Mouse (Mus musculus) neural tube, embryonic 15.5 days (tissue): ENCODE measurements at regions not wholly inside any gene's neighbourhood (a gene's known extent, or its start where the extent isn't known, plus 50 kb on each side); places are given as distances from the start of the nearest gene placed in this dataset.

ENCODE experiments used
- ATAC-seq: fragments of 200-750 bp; cut with Nextera tagmentation; 2 replicates; pipeline ENCODE4 v1.8.0; 2017; ENCODE audit warnings: mild to moderate bottlenecking, moderate TSS enrichment, moderate library complexity; ENCODE audit not compliant: low FRiP score
- H3K27ac ChIP-seq: fragments of 300-500 bp; sonication (generic); replicated peaks from 2 replicates; pipeline ENCODE4 v1.5.1; 2015; ENCODE audit warnings: mild to moderate bottlenecking, inconsistent platforms
- H3K27me3 ChIP-seq: fragments of 300-500 bp; sonication (generic); replicated peaks from 2 replicates; pipeline ENCODE4 v1.6.1; 2015; ENCODE audit warnings: inconsistent platforms
- H3K36me3 ChIP-seq: fragments of 300-500 bp; sonication (generic); 2 replicates; pipeline ENCODE4 v1.6.1; 2015; ENCODE audit warnings: inconsistent platforms
- H3K4me1 ChIP-seq: fragments of 300-500 bp; sonication (generic); 2 replicates; pipeline ENCODE4 v1.6.1; 2015; ENCODE audit warnings: inconsistent platforms
- H3K4me2 ChIP-seq: fragments of 300-500 bp; sonication (generic); 2 replicates; pipeline ENCODE4 v1.6.1; 2015; ENCODE audit warnings: inconsistent platforms, mild to moderate bottlenecking, moderate library complexity
- H3K4me3 ChIP-seq: fragments of 300-500 bp; sonication (generic); replicated peaks from 2 replicates; pipeline ENCODE4 v1.5.1; 2015; ENCODE audit warnings: mild to moderate bottlenecking, inconsistent platforms
- H3K9ac ChIP-seq: fragments of 300-500 bp; sonication (generic); replicated peaks from 2 replicates; pipeline ENCODE4 v1.6.1; 2015; ENCODE audit warnings: mild to moderate bottlenecking, inconsistent platforms
- H3K9me3 ChIP-seq: fragments of 300-500 bp; sonication (generic); replicated peaks from 2 replicates; pipeline ENCODE4 v1.6.1; 2016; ENCODE audit warnings: inconsistent platforms
- WGBS: fragments of 180-500 bp; shearing (Covaris S2); methylation state at CpG from one replicate; pipeline ENCODE4 v1.1.7; 2015; ENCODE audit warnings: mixed read lengths; 5-methylcytosine and 5-hydroxymethylcytosine counted together

GRCm38 (mm10) chr7:78061631-78062030, 676.2 kb downstream of the Ntrk3 start:
- 77% methylated on average over 1 of the region's 1 CpGs for WGBS
- Histone ChIP-seq H3K9me3 (no peaks in the 10 kb centered on the region), H3K4me1 (no peaks in the 10 kb centered on the region), H3K9ac (no peak overlapping the region), H3K27me3 (no peaks in the 10 kb centered on the region), H3K4me3 (no peak overlapping the region), H3K27ac (no peak overlapping the region), H3K4me2 (no peak overlapping the region), H3K36me3 (no peaks in the 10 kb centered on the region)
- no peak for ATAC-seq

DNA sequence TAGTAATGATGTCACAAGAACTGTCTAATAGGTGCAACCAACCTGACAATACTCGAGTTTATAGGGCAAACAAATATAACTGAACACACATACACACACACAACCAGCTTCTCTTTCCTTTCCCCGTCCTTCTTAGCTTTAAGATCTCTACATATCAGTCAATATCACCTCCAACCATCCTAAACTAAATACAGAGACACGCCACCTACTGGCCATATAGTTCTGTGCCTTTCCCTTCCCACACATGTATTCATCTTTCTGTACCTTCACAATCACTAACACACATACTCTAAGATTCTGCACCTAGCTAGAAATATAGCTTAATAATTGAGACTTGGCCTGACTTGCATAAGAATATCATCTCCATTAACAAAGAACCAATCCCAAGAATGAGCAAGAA, 688.2 kb downstream of the Ntrk3 start:
- H3K27me3 ChIP-seq, result no peaks in the 10 kb centered on the region
- H3K36me3 ChIP-seq, result no peaks in the 10 kb centered on the region
- no peak for ATAC-seq
- H3K4me2 ChIP-seq, result no peak overlapping the region
- no peaks in the 10 kb centered on the region for H3K4me1 ChIP-seq
- H3K9me3 ChIP-seq, result no peaks in the 10 kb centered on the region
- H3K9ac ChIP-seq, result no peak overlapping the region
- no peak overlapping the region for H3K4me3 ChIP-seq
- no peak overlapping the region for H3K27ac ChIP-seq
- 58% methylated on average over 3 of the region's 3 CpGs for WGBS

- Histone ChIP-seq H3K4me2 (no peak overlapping the region), H3K4me1 (no peaks in the 10 kb centered on the region), H3K27me3 (no peaks in the 10 kb centered on the region), H3K9me3 (no peaks in the 10 kb centered on the region), H3K27ac (no peak overlapping the region), H3K4me3 (no peak overlapping the region), H3K9ac (no peak overlapping the region), H3K36me3 (no peaks in the 10 kb centered on the region)
- no peak for ATAC-seq
- WGBS, result 68% methylated on average over 5 of the region's 5 CpGs
Measured at GRCm38 (mm10) chr7:78045456-78045855, 692.4 kb downstream of the Ntrk3 start.

DNA sequence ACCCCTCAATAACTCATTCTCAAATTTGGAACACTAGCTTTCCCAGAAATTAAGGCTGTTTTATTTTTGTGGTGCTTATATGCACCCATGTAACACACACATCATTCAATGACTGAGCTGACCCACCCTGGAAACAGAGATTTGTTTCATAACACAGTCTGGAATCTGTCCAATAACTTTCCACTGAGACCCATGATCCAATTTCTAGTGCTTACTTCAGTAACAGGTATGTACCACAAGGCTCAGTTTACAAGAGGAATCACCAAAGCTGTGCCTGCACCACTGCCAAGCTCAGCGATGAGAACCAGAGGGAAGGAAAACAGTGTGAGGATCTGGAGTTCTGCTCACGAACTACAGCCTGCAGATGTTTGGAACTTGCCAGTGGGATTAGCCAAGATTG, 706.8 kb downstream of the Ntrk3 start:
- no peak overlapping the region for H3K4me3 ChIP-seq
- H3K4me2 ChIP-seq, result no peak overlapping the region
- 78% methylated on average over 2 of the region's 2 CpGs for WGBS
- H3K36me3 ChIP-seq, result no peaks in the 10 kb centered on the region
- H3K9me3 ChIP-seq, result no peaks in the 10 kb centered on the region
- no peak overlapping the region for H3K9ac ChIP-seq
- no peaks in the 10 kb centered on the region for H3K27me3 ChIP-seq
- no peak overlapping the region for H3K27ac ChIP-seq
- ATAC-seq, result no peak
- H3K4me1 ChIP-seq, result no peaks in the 10 kb centered on the region

DNA sequence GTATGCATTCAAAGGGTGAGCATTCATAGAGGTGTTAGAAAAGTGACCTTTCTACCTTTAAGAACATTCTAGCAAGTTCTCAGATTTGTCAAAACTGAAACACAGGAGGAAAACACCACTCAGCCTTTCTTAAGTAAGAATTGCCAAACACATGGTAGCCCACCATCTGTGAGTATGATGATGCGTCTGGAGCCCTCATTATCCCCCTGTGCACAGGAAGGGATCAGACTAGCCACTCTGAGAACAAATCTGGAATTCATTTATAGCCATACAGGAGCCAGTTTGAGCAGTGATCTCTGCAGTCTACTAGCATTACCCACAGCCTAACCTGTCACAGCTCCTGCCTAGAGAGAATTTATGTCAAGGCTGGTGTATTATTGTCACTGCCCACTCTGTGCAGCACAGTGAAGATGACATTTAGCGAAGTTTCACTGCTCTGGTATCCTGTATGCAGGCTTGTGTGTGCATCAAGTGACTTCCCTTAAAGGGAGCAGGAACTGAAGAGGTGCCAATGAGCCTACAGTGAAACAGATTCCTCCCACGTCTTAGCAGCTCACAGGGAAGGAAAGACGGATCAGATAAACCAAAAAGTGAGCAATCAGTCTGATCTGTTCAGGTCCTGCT, 710.7 kb downstream of the Ntrk3 start:
- no peak overlapping the region for H3K4me2 ChIP-seq
- WGBS, result 70% methylated on average over 4 of the region's 4 CpGs
- no peaks in the 10 kb centered on the region for H3K4me1 ChIP-seq
- no peak overlapping the region for H3K27ac ChIP-seq
- H3K4me3 ChIP-seq, result no peak overlapping the region
- no peaks in the 10 kb centered on the region for H3K27me3 ChIP-seq
- H3K9me3 ChIP-seq, result no peaks in the 10 kb centered on the region
- no peak for ATAC-seq
- no peaks in the 10 kb centered on the region for H3K36me3 ChIP-seq
- H3K9ac ChIP-seq, result no peak overlapping the region

DNA sequence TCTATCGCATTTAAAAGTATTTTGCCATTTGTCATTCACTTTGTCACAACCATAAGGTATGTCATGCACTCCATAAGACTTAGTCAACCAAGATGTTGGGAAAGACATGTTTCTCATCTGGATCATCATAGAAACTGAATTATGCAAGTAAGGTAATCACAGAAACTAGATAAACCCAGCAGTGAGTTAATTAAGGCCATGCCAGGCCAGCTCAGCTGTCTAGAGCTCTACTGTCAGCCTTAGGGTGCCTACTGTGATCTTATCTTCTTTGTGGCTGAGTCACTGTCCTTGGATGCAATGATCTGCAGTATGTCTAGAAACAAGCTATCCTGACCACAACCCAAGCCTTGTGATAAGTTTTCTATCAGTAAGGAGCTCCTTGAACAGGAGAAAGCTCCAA, 714.2 kb downstream of the Ntrk3 start:
- no peak overlapping the region for H3K27ac ChIP-seq
- no peak for ATAC-seq

DNA sequence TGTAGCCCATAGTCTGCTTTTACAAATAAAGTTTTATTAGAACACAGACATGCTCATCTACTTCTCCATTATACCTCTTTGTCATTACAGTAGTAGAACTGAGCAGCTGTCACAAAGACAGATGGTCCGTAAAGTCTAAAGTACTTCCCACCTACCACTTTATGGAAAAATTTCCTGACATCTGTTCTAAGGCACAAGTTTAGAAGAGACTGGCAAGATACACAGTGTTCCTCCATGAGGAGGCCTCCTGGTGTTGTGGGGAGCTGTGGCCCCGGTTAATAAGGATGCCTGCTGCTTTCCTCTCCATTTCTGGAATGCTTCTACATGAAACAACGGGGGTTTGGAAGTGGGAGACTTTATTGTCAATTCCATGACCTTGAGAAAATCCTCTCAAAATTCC, 714.7 kb downstream of the Ntrk3 start:
- Histone ChIP-seq H3K4me2 (no peak overlapping the region), H3K27me3 (no peaks in the 10 kb centered on the region), H3K36me3 (no peaks in the 10 kb centered on the region), H3K4me1 (no peaks in the 10 kb centered on the region), H3K27ac (no peak overlapping the region), H3K4me3 (no peak overlapping the region), H3K9me3 (no peaks in the 10 kb centered on the region), H3K9ac (no peak overlapping the region)
- no peak for ATAC-seq
- 79% methylated on average over 3 of the region's 3 CpGs for WGBS

More for the DNA sequence above, 714.2 kb downstream of the Ntrk3 start:
- H3K9me3 ChIP-seq, result no peaks in the 10 kb centered on the region
- no peaks in the 10 kb centered on the region for H3K36me3 ChIP-seq
- H3K4me2 ChIP-seq, result no peak overlapping the region
- no peak overlapping the region for H3K4me3 ChIP-seq
- H3K4me1 ChIP-seq, result no peaks in the 10 kb centered on the region
- H3K27me3 ChIP-seq, result no peaks in the 10 kb centered on the region
- WGBS, result 94% methylated on average over 1 of the region's 1 CpGs
- no peak overlapping the region for H3K9ac ChIP-seq

DNA sequence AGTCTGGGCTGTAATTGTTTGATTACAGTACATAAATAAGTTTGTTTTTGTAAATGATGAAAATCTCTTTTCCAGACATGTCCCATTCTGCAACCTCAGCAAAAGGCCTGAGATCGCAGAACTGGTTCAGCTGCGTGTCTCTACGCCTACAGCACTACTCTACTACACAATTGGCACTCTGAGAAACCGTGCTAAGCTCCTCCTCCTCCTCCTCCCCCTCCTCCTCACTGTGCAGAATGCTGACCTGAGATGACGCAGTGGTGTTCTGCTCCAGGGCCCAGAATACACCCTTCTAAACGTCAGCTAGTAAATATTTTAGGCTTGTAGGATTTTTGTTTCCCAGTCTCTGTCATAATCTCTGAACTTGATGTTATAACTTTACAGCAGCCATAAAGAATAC, 724.2 kb downstream of the Ntrk3 start:
- Histone ChIP-seq H3K27me3 (no peaks in the 10 kb centered on the region), H3K27ac (no peak overlapping the region), H3K9me3 (no peaks in the 10 kb centered on the region), H3K4me1 (no peaks in the 10 kb centered on the region), H3K9ac (no peak overlapping the region), H3K4me2 (no peak overlapping the region), H3K4me3 (no peak overlapping the region), H3K36me3 (no peaks in the 10 kb centered on the region)
- 62% methylated on average over 6 of the region's 6 CpGs for WGBS
- ATAC-seq, result no peak

DNA sequence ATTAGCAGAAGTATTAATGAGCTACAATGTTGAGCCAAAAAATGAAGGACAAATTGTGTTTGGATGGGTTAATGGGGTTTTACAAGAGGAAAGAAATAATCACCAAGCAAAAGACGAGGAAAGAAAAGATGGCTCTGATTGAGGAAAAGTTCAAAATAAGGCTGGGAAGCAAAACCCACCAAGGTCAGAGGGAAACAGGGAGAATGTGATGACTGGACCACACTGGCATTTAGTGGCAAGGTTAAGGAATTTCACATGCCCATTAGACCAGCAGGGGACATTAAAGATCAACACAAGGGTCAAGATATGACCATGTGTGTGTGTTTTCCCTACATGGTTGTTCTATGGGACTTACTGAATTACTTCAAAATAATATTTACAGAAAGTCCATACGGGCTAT, 734.7 kb downstream of the Ntrk3 start:
- Histone ChIP-seq H3K27ac (no peak overlapping the region), H3K36me3 (no peaks in the 10 kb centered on the region), H3K4me2 (no peak overlapping the region), H3K4me3 (no peak overlapping the region), H3K27me3 (no peaks in the 10 kb centered on the region), H3K9me3 (no peaks in the 10 kb centered on the region), H3K4me1 (no peaks in the 10 kb centered on the region), H3K9ac (no peak overlapping the region)
- WGBS, result 79% methylated on average over 2 of the region's 2 CpGs
- ATAC-seq, result no peak

DNA sequence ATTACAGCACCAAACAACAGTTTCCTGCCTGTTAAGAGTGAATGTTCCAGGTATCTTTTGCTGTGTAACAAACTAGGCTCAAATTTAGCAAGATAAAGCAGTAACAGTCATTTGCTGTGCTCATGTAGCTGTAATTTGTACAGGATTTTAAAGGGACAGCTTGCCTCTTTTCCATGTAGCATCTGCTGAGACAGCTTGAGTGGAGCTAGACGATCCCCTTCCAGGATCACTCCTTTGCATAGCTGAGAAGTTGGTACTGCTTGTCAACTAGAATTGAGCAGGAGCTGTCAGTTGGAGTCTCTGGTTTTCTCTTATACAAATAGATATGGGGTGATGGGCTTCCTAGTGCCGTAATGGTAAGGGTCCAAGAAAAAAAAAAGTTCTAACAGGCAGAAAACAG, 744.0 kb downstream of the Ntrk3 start:
- no peak for ATAC-seq
- Histone ChIP-seq H3K4me1 (peaks cover 9% of the 10 kb centered on the region; the same call in 1 of the 2 replicates), H3K4me3 (no peak overlapping the region), H3K27ac (no peak overlapping the region), H3K4me2 (no peak overlapping the region), H3K9me3 (no peaks in the 10 kb centered on the region), H3K27me3 (no peaks in the 10 kb centered on the region), H3K9ac (no peak overlapping the region), H3K36me3 (no peaks in the 10 kb centered on the region)
- WGBS, result 75% methylated on average over 2 of the region's 2 CpGs

DNA sequence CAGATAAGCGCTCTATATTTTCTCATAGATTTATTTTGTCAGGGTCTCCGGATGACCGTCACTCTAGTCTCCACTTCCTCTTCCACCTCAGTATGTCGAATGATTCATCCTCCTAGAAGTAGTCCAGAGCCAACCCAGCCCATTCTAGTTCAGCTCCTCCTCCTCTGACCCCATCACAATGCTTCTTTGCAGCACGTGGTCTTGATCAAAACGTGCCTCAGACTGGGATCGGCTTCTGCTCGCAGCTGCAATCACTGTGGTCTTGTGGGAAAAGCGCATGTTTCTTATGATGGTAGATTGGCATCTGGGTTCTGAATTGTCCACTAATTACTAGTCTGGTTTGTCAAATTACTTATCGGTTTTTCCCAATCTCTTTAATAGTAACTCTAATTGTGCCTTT, 747.7 kb downstream of the Ntrk3 start:
- Histone ChIP-seq H3K4me1 (peaks cover 9% of the 10 kb centered on the region; the same call in 1 of the 2 replicates), H3K9me3 (no peaks in the 10 kb centered on the region), H3K4me2 (no peak overlapping the region), H3K36me3 (no peaks in the 10 kb centered on the region), H3K27ac (no peak overlapping the region), H3K9ac (no peak overlapping the region), H3K27me3 (no peaks in the 10 kb centered on the region), H3K4me3 (no peak overlapping the region)
- no peak for ATAC-seq
- WGBS, result 70% methylated on average over 10 of the region's 10 CpGs

GRCm38 (mm10) chr7:77988177-77988576, 749.6 kb downstream of the Ntrk3 start:
- no peak overlapping the region for H3K4me3 ChIP-seq
- no peak for ATAC-seq
- WGBS, result 72% methylated on average over 5 of the region's 5 CpGs

DNA sequence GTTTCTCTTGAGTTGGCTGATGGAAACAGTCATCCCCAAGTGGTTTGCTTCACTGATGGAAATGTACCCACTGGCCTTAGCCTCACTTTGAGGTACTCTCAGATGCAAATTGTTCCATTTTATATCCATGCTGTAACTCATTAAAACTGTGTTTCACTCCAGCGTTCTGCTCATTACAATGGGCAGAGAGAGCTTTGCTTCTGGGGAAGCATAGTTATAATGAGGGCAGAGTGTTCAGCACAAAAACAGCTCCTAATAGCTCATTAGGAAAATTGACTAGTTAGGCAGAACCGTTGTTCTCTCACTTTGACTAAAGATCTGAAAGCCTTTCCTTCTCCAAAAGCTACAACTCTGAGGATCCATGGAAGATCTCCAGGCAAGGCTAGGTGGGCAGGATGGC, 771.2 kb downstream of the Ntrk3 start:
- Histone ChIP-seq H3K36me3 (no peaks in the 10 kb centered on the region), H3K27ac (no peak overlapping the region), H3K4me3 (no peak overlapping the region), H3K4me1 (no peaks in the 10 kb centered on the region), H3K27me3 (no peaks in the 10 kb centered on the region), H3K9ac (no peak overlapping the region), H3K9me3 (0 out of 2 replicates have a peak, but pooled peaks cover under 1% of the 10 kb centered on the region), H3K4me2 (no peak overlapping the region)
- ATAC-seq, result no peak
- 56% methylated on average over 2 of the region's 2 CpGs for WGBS

More at GRCm38 (mm10) chr7:77988177-77988576, 749.6 kb downstream of the Ntrk3 start:
- Histone ChIP-seq H3K9me3 (no peaks in the 10 kb centered on the region), H3K36me3 (no peaks in the 10 kb centered on the region), H3K27me3 (no peaks in the 10 kb centered on the region), H3K4me1 (peaks cover 9% of the 10 kb centered on the region; the same call in 1 of the 2 replicates), H3K9ac (no peak overlapping the region), H3K27ac (no peak overlapping the region), H3K4me2 (no peak overlapping the region)
